Comparison of ENCODE assay signal across 18 mouse cellular contexts in the genomic region with DNA sequence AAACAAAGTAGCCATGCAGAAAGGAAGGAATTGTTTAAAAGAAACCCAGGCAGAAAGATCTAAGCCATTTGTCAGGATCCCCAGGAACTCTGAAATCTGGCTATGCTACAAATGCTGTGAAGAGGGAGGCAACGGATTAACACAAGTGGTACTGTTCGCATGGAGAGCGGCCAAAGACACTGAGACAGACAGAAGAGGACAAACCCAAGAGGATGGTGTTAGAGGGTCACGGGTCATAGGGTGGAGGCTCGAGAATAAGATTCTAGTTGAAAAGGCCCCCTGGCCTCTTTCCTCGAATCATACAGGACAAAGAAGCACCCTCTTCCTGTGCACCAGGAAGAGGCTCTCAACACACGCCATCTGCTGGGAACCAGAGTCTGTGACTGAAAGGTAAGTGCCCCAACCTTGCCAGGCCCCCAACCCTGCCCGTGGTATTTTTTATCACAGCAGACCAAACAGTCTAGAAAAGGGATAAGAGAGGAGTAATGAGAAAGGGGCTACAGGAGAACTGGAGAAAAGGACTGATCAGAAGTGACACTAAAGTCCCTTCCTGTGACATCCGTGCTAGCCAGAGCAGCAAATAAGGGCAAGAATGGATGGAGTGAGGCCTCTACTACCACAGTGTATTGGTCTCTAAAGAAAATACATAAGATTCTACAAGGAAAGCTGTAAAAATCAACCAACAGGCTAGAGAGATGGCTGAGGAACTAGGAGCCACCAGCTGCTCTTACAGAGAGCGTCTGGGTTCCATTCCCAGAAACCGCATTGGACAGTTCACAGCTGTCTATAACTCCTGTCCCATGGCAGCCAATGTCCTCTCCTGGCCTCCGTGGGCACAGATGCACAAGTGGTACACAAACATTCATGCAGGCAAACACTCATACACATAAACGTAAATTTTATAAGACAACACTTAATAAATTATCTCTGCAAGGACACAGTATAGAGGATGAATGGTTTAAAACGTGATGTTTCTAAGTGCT. TPM values are rescaled to one million over a fixed set of nuclear protein-coding genes. Genes with fewer than 3 reads are reported as not detected.
DNase-seq lines count a peak whose midpoint lies in the region; ATAC-seq and TF ChIP-seq lines count a peak whose summit lies in the region.
"Had no signal": no experiment of that assay in that cellular context is flagged by ENCODE, and none has a peak within 500 bp of the region (broad histone marks: within the 10 kb centered on the region; RNA-seq: fewer than 3 reads in every experiment).

No protein-coding gene starts in this region.

- no peak for TF ChIP-seq CTCF in lung, embryonic 14.5 days (IDR thresholded peaks at IDR 0.05; ENCODE audit: low read depth)
- TF ChIP-seq CTCF in brain, embryonic 14.5 days (IDR thresholded peaks at IDR 0.05; ENCODE audit: borderline replicate concordance, extremely low read depth, insufficient read depth, insufficient read length) = no peak

- H3K4me1 ChIP-seq in lung, embryonic 14.5 days (ENCODE audit: insufficient read depth) = peaks cover 10% of the 10 kb centered on the region; the same call in 1 of the 2 replicates
- H3K4me1 ChIP-seq in liver, embryonic 15.5 days (replicated peaks) = peaks cover 67% of the 10 kb centered on the region

- TF ChIP-seq POLR2A in brain, embryonic 14.5 days (IDR thresholded peaks at IDR 0.05; ENCODE audit: borderline replicate concordance, extremely low read depth, insufficient read depth, insufficient read length, poor library complexity, severe bottlenecking) = no peak

- H3K9me3 ChIP-seq in lung, embryonic 14.5 days (ENCODE audit: low read depth, low read length) = no peaks in the 10 kb centered on the region
- H3K9me3 ChIP-seq in liver, embryonic 15.5 days (replicated peaks) = no peaks in the 10 kb centered on the region
- H3K9me3 ChIP-seq: forebrain, embryonic 13.5 days; hindbrain, embryonic 13.5 days; limb, embryonic 13.5 days; midbrain, embryonic 15.5 days had no signal

- 49% methylated on average over 14 of the region's 14 CpGs for WGBS in lung, embryonic 14.5 days
- 41% methylated on average over 14 of the region's 14 CpGs for WGBS in liver, embryonic 15.5 days (ENCODE audit: insufficient replicate concordance)

- peak; percentile 83 for ATAC-seq in lung, embryonic 14.5 days (ENCODE audit: insufficient read depth)
- 0 out of 2 replicates have a peak, but pooled peaks have one; percentile 25 for ATAC-seq in liver, embryonic 15.5 days (ENCODE audit: insufficient read depth)
- ATAC-seq: forebrain, embryonic 13.5 days; midbrain, embryonic 15.5 days had no signal

- H3K27ac ChIP-seq in lung, embryonic 14.5 days (ENCODE audit: low read depth) = no peak overlapping the region
- H3K27ac ChIP-seq in liver, embryonic 15.5 days (replicated peaks) = peak overlapping the region; percentile 19; the same call in 1 of the 2 replicates
- H3K27ac ChIP-seq: forebrain, embryonic 13.5 days; hindbrain, embryonic 13.5 days; left cerebral cortex, adult 2 months; limb, embryonic 13.5 days; midbrain, embryonic 15.5 days had no signal

- no peaks in the 10 kb centered on the region for H3K36me3 ChIP-seq in lung, embryonic 14.5 days (ENCODE audit: insufficient read depth)
- no peaks in the 10 kb centered on the region for H3K36me3 ChIP-seq in liver, embryonic 15.5 days (replicated peaks)
- H3K36me3 ChIP-seq: hindbrain, embryonic 13.5 days; limb, embryonic 13.5 days; midbrain, embryonic 15.5 days had no signal

- intact Hi-C loops in left cerebral cortex, postnatal 14 days (cut with DNase I) = no loop called here

- H3K27me3 ChIP-seq in lung, embryonic 14.5 days (ENCODE audit: insufficient read depth, low read length) = no peaks in the 10 kb centered on the region
- H3K27me3 ChIP-seq in liver, embryonic 15.5 days = no peaks in the 10 kb centered on the region
- H3K27me3 ChIP-seq: forebrain, embryonic 13.5 days; hindbrain, embryonic 13.5 days; limb, embryonic 13.5 days; midbrain, embryonic 15.5 days had no signal

- peak; percentile 58 for DNase-seq in cerebellum, adult 9-11 months
- DNase-seq in cerebellum, postnatal 4 days (ENCODE audit: low spot score in 2 of 2) = no peak
- DNase-seq in lung, embryonic 14.5 days = peak; percentile 53
- DNase-seq in lung, postnatal 36 days = no peak
- DNase-seq in brain, embryonic 14.5 days (ENCODE audit: low read depth) = peak; percentile 38
- no peak for DNase-seq in left cerebral cortex, postnatal 14 days (ENCODE audit: low spot score in 2 of 2)
- no peak for DNase-seq in kidney, postnatal 14 days
- DNase-seq: adrenal gland, adult 2 months; embryo, embryonic 11 days; heart, adult 18-20 months; kidney, adult 18-20 months; lung, postnatal 4 days had no signal

- H3K4me3 ChIP-seq in lung, embryonic 14.5 days (ENCODE audit: low read depth, low read length) = no peak overlapping the region
- no peak overlapping the region for H3K4me3 ChIP-seq in liver, embryonic 15.5 days (replicated peaks)
- H3K4me3 ChIP-seq: forebrain, embryonic 13.5 days; hindbrain, embryonic 13.5 days; left cerebral cortex, adult 2 months; limb, embryonic 13.5 days; midbrain, embryonic 15.5 days had no signal

- H3K9ac ChIP-seq in lung, embryonic 14.5 days = no peak overlapping the region
- no peak overlapping the region for H3K9ac ChIP-seq in liver, embryonic 15.5 days
- H3K9ac ChIP-seq: forebrain, embryonic 13.5 days; hindbrain, embryonic 13.5 days; limb, embryonic 13.5 days; midbrain, embryonic 15.5 days had no signal

- H3K4me2 ChIP-seq in lung, embryonic 14.5 days = no peak overlapping the region
- H3K4me2 ChIP-seq in liver, embryonic 15.5 days = peak overlapping the region; percentile 6; the same call in 1 of the 2 replicates
- H3K4me2 ChIP-seq: forebrain, embryonic 13.5 days; hindbrain, embryonic 13.5 days; limb, embryonic 13.5 days; midbrain, embryonic 15.5 days had no signal

RNA-seq across cellular contexts. Expression of a gene that starts 24.6 kb away (rescaled TPM):
- polyA plus RNA-seq in lung, embryonic 14.5 days (2014; fragmentation: Nextera tagmentation; extraction: Ambion mirVana) = 4.6 and 5.5 TPM in 2 replicates
- 15.7 and 20.8 TPM in 2 replicates for polyA plus RNA-seq in brain, embryonic 14.5 days (2012; rRNA removed)
- 1.7 and 1.9 TPM in 2 replicates for polyA plus RNA-seq in liver, embryonic 15.5 days (2015; fragmentation: Nextera tagmentation; extraction: Ambion mirVana)
- 10 to 100 TPM; 15.2 to 17.4 TPM for total RNA-seq in left cerebral cortex, postnatal 14 days (2021)

Comparison
In these comparisons a context has a peak if more than half of its experiments do, and no peak if none do; other contexts are left out.
1. DNase-seq: peak in cerebellum, adult 9-11 months (single experiment), lung, embryonic 14.5 days (single experiment) and brain, embryonic 14.5 days (single experiment); none in cerebellum, postnatal 4 days (0 of 2), lung, postnatal 36 days (single experiment), left cerebral cortex, postnatal 14 days (0 of 2) and kidney, postnatal 14 days (single experiment).